Mouse (Mus musculus) liver, embryonic 15.5 days (tissue): Measurements from ENCODE around the gene Slc9a8. TPM values are rescaled to one million over a fixed set of nuclear protein-coding genes. Genes with fewer than 3 reads are reported as not detected.

Experiments
- ATAC-seq: fragments of 200-750 bp; cut with Nextera tagmentation; 2 replicates; pipeline ENCODE4 v1.8.0; 2017; ENCODE audit warnings: moderate number of reproducible peaks, mild to moderate bottlenecking, moderate library complexity; ENCODE audit not compliant: insufficient read depth
- H3K27ac ChIP-seq: fragments of 300-500 bp; sonication (generic); replicated peaks from 2 replicates; pipeline ENCODE4 v1.5.1; 2015; ENCODE audit warnings: mild to moderate bottlenecking, inconsistent platforms
- H3K27me3 ChIP-seq: fragments of 300-500 bp; sonication (generic); 2 replicates; pipeline ENCODE4 v1.6.1; 2015; ENCODE audit warnings: mild to moderate bottlenecking, inconsistent platforms
- H3K36me3 ChIP-seq: fragments of 300-500 bp; sonication (generic); replicated peaks from 2 replicates; pipeline ENCODE4 v1.6.1; 2015; ENCODE audit warnings: moderate library complexity, mild to moderate bottlenecking, inconsistent platforms
- H3K4me1 ChIP-seq: fragments of 300-500 bp; sonication (generic); replicated peaks from 2 replicates; pipeline ENCODE4 v1.6.1; 2015; ENCODE audit warnings: inconsistent platforms
- H3K4me2 ChIP-seq: fragments of 300-500 bp; sonication (generic); 2 replicates; pipeline ENCODE4 v1.6.1; 2015; ENCODE audit warnings: moderate library complexity, mild to moderate bottlenecking, inconsistent platforms
- H3K4me3 ChIP-seq: fragments of 300-500 bp; sonication (generic); replicated peaks from 2 replicates; pipeline ENCODE4 v1.5.1; 2015; ENCODE audit warnings: mild to moderate bottlenecking, inconsistent platforms
- H3K9ac ChIP-seq: fragments of 300-500 bp; sonication (generic); 2 replicates; pipeline ENCODE4 v1.6.1; 2015; ENCODE audit warnings: moderate library complexity, mild to moderate bottlenecking, inconsistent platforms
- H3K9me3 ChIP-seq: fragments of 300-500 bp; sonication (generic); replicated peaks from 2 replicates; pipeline ENCODE4 v1.6.1; 2016; ENCODE audit warnings: inconsistent platforms
- WGBS: fragments of 180-500 bp; shearing (Covaris S2); methylation state at CpG from one replicate; pipeline ENCODE4 v1.1.7; 2015; ENCODE audit warnings: mixed read lengths; ENCODE audit not compliant: insufficient replicate concordance; 5-methylcytosine and 5-hydroxymethylcytosine counted together
- polyA plus RNA-seq: library from polyadenylated mRNA; unstranded; fragments of >200 nt; fragmentation: Nextera tagmentation; extraction: Ambion mirVana; gene quantifications from 2 replicates; pipeline ENCODE4 v1.2.1, GENCODE M21; 2015

Gene Slc9a8
- polyA plus RNA-seq, 1 experiment from 2014 or later = 12.7 TPM

DNA sequence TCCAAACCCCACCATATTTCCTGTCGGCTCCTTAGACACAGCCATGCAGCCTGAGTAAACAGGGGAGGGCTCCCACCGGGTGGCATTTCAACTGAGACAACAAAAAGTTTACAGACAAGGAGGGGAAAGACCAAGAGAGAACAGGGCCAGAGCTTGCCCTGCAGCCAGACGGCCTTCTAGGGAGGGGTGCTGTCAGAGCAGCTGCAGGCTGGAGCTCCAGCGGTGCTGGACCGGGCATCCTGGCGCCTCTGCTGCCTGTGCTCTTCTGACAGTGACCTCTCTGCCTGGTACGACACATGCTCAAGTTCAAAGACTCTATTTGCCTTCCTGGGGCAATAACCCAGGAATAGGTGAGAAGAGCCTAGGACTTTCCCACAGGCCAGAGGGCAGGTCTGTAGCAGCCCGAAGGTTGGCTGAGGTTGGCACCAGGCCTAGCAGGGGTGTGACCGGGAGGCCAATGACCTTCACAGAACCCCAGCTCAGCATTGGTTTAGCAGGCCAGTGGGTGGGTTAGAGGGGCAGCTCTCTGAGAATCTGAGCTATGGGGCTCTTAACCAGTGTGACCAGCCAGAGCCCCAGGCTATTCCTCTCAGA lies 5.4 kb upstream of the Slc9a8 start:
- peaks cover 36% of the 10 kb centered on the region for H3K4me1 ChIP-seq
- H3K27ac ChIP-seq = no peak overlapping the region
- no peak overlapping the region for H3K9ac ChIP-seq
- no peaks in the 10 kb centered on the region for H3K27me3 ChIP-seq
- 56% methylated on average over 9 of the region's 9 CpGs for WGBS
- no peaks in the 10 kb centered on the region for H3K36me3 ChIP-seq
- H3K9me3 ChIP-seq = no peaks in the 10 kb centered on the region
- peak; percentile 61 for ATAC-seq
- H3K4me2 ChIP-seq = no peak overlapping the region
- no peak overlapping the region for H3K4me3 ChIP-seq

DNA sequence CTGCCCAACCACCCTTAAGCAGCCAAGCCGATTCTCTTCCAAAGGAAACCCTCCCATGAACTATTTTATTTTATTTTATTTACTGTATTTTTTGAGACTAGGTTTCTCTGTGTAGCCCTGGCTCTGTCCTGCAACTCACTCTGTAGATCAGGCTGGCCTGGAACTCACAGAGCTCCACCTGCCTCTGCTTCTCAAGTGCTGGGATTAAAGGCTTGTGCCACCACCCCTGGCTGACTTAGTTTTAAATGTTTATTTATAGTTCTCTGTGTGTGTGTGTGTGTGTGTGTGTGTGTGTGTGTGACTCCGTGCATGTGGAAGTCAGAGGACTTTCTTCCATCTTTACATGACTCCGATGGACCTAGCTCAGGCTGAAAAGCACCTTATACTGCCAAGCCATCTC lies 4.5 kb upstream of the Slc9a8 start:
- no peaks in the 10 kb centered on the region for H3K36me3 ChIP-seq
- H3K27ac ChIP-seq = no peak overlapping the region
- 65% methylated on average over 3 of the region's 3 CpGs for WGBS
- no peak overlapping the region for H3K9ac ChIP-seq
- no peaks in the 10 kb centered on the region for H3K27me3 ChIP-seq
- H3K4me1 ChIP-seq = peaks cover 39% of the 10 kb centered on the region
- no peaks in the 10 kb centered on the region for H3K9me3 ChIP-seq
- no peak overlapping the region for H3K4me2 ChIP-seq
- no peak for ATAC-seq
- H3K4me3 ChIP-seq = no peak overlapping the region

DNA sequence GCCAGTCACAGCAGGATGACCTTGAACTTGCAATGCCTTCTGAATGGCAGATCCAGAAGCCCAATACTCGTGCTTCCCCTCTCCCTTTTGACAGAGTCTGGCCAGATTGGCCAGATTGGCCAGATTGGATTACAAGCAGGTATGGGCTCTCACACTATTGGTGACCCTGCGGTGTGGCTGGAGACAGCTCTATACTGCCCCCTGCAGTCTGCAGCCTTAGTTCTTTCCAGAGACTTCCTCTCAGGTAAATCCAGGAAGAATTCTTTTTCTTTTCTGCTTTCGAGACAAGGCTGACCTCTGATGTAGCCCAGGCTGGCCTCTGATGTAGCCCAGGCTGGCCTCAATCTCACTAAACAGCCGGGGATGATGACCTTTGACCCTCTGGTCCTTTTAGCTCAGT lies 3.8 kb upstream of the Slc9a8 start:
- no peak for ATAC-seq
- Histone ChIP-seq H3K27ac (no peak overlapping the region), H3K9ac (no peak overlapping the region), H3K4me2 (no peak overlapping the region), H3K27me3 (no peaks in the 10 kb centered on the region), H3K4me1 (peaks cover 45% of the 10 kb centered on the region), H3K9me3 (no peaks in the 10 kb centered on the region), H3K4me3 (no peak overlapping the region), H3K36me3 (no peaks in the 10 kb centered on the region)
- 22% methylated on average over 4 of the region's 4 CpGs for WGBS

DNA sequence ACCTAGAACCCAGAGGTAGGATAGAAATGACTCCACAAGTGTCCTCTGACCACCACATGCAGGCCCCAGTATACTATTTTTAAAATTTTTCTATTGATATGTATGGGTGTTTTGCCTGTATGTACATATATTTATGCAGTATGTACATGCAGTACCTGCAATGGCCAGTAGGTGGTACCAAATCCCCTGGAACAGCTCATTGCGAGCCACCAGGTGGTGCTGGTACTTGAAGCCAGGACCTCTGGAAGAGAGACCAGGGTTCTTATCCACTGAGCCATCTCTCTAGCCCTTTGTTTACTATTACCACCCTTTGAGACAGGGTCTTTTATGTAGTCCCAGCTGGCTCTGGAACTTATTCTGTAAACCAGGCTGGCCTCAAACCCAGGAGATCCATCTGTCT lies 2.3 kb upstream of the Slc9a8 start:
- no peaks in the 10 kb centered on the region for H3K9me3 ChIP-seq
- H3K4me1 ChIP-seq = peaks cover 60% of the 10 kb centered on the region
- no peaks in the 10 kb centered on the region for H3K27me3 ChIP-seq
- 11% methylated on average over 1 of the region's 1 CpGs for WGBS
- 0 out of 2 replicates have a peak overlapping the region, but pooled peaks have one; percentile 97 for H3K27ac ChIP-seq
- H3K36me3 ChIP-seq = peaks cover 13% of the 10 kb centered on the region
- no peak overlapping the region for H3K4me2 ChIP-seq
- no peak overlapping the region for H3K4me3 ChIP-seq
- no peak overlapping the region for H3K9ac ChIP-seq
- no peak for ATAC-seq

DNA sequence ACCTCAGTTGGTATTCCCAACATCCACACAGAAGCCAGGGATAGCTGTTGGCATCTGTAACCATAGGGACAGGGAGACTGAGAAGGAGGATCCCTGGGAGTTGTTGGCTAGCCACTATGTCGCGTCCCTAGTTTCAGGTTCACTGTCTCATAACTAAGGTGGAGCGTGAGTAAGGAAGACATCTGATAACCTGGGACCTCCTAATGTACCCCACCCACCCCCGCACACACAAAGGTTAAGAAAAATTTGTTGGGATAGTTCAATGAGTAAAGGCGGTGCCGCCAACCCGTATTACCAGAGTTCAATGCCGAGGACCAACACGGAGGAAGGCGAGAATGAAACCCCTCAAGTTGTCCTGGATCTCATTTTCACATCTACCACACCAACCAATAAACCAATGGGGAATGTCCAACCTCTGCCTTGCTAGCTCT lies 686 bp upstream of the Slc9a8 start:
- ATAC-seq = 0 out of 2 replicates have a peak, but pooled peaks have one; percentile 1
- Histone ChIP-seq H3K36me3 (peaks cover 29% of the 10 kb centered on the region), H3K4me1 (peaks cover 76% of the 10 kb centered on the region), H3K9ac (peak overlapping the region; percentile 97), H3K4me2 (peak overlapping the region; percentile 75), H3K27me3 (no peaks in the 10 kb centered on the region), H3K27ac (peak overlapping the region; percentile 97), H3K4me3 (peak overlapping the region; percentile 98), H3K9me3 (no peaks in the 10 kb centered on the region)
- 8% methylated on average over 10 of the region's 10 CpGs for WGBS

DNA sequence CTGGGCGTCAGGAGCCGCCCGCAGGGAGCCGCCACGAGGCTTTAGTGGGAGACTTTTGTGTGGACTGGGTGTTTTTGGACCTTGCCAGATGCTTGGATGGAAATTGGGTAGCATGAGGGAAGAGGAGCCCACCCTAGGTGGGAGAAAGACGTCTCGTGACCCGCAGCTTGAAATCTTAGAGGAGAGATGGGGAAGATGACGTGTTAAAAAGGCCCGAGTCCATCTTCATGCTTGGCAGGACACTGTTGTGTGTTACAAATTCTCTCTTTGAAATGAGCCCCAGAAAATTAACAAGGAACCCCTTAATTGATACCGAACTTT lies 598 bp downstream of the Slc9a8 start:
- WGBS = 6% methylated on average over 11 of the region's 11 CpGs
- H3K9me3 ChIP-seq = no peaks in the 10 kb centered on the region
- H3K27me3 ChIP-seq = no peaks in the 10 kb centered on the region
- peaks cover 76% of the 10 kb centered on the region for H3K4me1 ChIP-seq
- H3K4me2 ChIP-seq = peak overlapping the region; percentile 75
- H3K4me3 ChIP-seq = peak overlapping the region; percentile 98
- ATAC-seq = no peak
- H3K27ac ChIP-seq = peak overlapping the region; percentile 97
- peaks cover 42% of the 10 kb centered on the region for H3K36me3 ChIP-seq
- H3K9ac ChIP-seq = peak overlapping the region; percentile 97

DNA sequence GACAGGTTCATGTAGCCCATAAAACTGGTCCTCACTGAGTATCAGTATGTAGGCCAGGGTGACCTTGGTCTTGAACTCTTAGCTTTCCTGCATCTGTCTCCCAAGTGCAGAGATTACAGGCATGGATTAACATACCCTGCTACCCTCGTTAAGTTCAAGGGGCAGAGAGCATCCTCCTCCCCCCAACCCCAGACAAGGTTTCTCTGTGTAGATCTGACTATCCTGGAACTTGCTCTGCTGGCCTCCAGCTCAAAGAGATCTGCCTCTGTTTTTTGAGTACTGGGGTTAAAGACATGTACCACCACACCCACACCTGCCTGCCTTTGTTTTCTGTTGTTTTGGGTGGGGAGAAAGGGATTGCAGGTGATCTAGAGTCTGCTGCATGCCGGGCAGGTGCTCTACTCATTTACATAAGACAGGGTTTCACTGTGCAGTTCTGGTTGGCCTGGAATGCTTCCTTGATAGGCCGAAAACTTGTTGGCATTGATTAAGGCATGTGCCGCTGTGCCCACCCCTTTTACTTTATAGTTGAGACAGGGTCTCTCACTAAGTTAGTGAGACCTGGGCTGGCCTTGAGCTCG lies 1.6 kb downstream of the Slc9a8 start:
- no peaks in the 10 kb centered on the region for H3K9me3 ChIP-seq
- peak overlapping the region; percentile 98; the same call in 1 of the 2 replicates for H3K4me3 ChIP-seq
- H3K4me2 ChIP-seq = peak overlapping the region; percentile 75
- H3K9ac ChIP-seq = peak overlapping the region; percentile 97
- no peak for ATAC-seq
- H3K27ac ChIP-seq = peak overlapping the region; percentile 97
- H3K27me3 ChIP-seq = no peaks in the 10 kb centered on the region
- 78% methylated on average over 5 of the region's 5 CpGs for WGBS
- H3K36me3 ChIP-seq = peaks cover 52% of the 10 kb centered on the region
- H3K4me1 ChIP-seq = peaks cover 75% of the 10 kb centered on the region

DNA sequence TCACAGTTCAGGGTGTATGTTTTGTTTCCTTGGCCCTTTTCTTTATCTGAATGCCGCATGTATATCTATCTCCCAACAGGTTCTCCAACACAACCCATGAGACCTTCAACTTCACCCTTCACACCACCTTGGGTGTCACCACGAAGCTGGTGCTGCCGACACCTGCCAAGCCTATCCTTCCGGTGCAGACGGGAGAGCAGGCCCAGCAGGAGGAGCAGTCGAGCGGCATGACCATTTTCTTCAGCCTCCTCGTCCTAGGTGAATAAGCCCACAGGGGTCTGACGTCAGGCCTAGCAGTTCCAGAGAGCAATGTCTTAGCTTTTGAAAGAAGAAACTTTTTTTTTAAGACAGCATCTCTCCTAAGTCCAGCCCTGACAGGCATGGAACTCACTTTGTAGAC lies 2.5 kb downstream of the Slc9a8 start:
- Histone ChIP-seq H3K9me3 (no peaks in the 10 kb centered on the region), H3K27ac (peak overlapping the region; percentile 97), H3K9ac (0 out of 2 replicates have a peak overlapping the region, but pooled peaks have one; percentile 97), H3K27me3 (no peaks in the 10 kb centered on the region), H3K4me2 (peak overlapping the region; percentile 19), H3K36me3 (peaks cover 56% of the 10 kb centered on the region), H3K4me1 (peaks cover 78% of the 10 kb centered on the region), H3K4me3 (0 out of 2 replicates have a peak overlapping the region, but pooled peaks have one; percentile 6)
- WGBS = 62% methylated on average over 9 of the region's 9 CpGs
- no peak for ATAC-seq

DNA sequence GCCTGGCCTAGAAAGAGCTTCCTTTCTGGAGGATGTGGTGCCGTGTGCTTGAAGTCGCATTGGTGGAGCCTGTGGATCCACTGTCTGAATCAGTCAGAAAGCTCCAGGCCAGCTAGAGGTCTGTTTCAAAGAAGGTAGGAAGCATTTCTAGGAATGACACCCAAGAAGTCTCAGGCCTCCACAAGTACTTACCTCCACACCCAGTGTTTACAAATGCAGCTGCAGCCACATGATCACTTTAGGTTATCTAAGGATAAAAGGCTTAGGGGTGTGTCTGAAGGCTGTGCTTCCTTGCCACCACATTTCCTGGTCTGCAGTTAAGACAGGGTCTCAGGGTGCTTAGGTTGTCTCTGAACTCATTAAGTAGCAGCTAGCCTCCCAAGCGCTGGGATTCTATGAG lies 3.0 kb downstream of the Slc9a8 start:
- Histone ChIP-seq H3K27me3 (no peaks in the 10 kb centered on the region), H3K27ac (peak overlapping the region; percentile 97), H3K9ac (0 out of 2 replicates have a peak overlapping the region, but pooled peaks have one; percentile 10), H3K9me3 (no peaks in the 10 kb centered on the region), H3K4me1 (peaks cover 79% of the 10 kb centered on the region), H3K4me2 (peak overlapping the region; percentile 19), H3K36me3 (peaks cover 61% of the 10 kb centered on the region), H3K4me3 (no peak overlapping the region)
- ATAC-seq = no peak
- WGBS = 85% methylated on average over 3 of the region's 3 CpGs

DNA sequence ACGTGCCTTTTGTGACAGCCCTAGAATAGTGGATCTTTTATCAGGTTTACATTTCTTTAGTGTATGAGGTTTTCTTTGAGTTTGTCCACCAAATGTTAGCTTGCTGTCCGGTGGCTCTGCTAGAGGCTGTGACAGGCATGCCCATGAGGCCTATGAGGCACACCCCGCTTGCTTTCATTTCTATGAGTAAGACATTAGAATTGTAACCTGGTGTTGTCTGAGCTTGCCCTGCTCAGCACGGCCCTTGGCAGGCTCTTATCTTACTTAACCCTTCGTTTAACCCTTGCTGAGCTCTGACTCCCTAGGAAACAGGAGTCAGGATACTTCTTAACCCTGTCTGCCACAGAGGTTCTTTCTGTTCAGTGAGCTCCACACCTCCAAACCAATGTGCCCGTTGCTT lies 3.9 kb downstream of the Slc9a8 start:
- no peak overlapping the region for H3K9ac ChIP-seq
- ATAC-seq = no peak
- 60% methylated on average over 6 of the region's 6 CpGs for WGBS
- H3K27me3 ChIP-seq = no peaks in the 10 kb centered on the region
- peaks cover 78% of the 10 kb centered on the region for H3K4me1 ChIP-seq
- H3K36me3 ChIP-seq = peaks cover 64% of the 10 kb centered on the region
- no peaks in the 10 kb centered on the region for H3K9me3 ChIP-seq
- H3K27ac ChIP-seq = peak overlapping the region; percentile 97
- no peak overlapping the region for H3K4me2 ChIP-seq
- H3K4me3 ChIP-seq = no peak overlapping the region

DNA sequence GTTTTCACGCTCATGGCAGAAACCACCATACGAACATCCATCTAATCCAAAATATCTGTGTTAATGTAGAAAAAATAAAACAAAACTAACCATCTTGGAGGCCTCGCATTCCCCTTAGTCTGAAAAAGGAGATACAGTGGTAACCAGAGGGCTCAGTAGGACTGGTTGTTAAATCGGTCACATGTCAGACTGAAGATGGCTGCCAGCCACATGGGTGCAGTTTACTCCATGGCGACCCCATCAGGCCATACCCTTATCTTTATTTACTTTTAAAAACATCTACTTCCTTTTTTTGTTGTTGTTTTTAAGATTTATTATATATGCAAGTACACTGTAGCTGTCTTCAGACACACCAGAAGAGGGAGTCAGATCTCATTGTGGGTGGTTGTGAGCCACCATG lies 8.1 kb downstream of the Slc9a8 start:
- Histone ChIP-seq H3K4me1 (peaks cover 60% of the 10 kb centered on the region), H3K36me3 (peaks cover 75% of the 10 kb centered on the region), H3K4me2 (no peak overlapping the region), H3K9me3 (no peaks in the 10 kb centered on the region), H3K9ac (no peak overlapping the region), H3K27me3 (no peaks in the 10 kb centered on the region), H3K27ac (peak overlapping the region; percentile 95), H3K4me3 (no peak overlapping the region)
- 87% methylated on average over 5 of the region's 5 CpGs for WGBS
- no peak for ATAC-seq
